Mouse (Mus musculus) left cerebral cortex, adult 18-20 months (tissue): Measurements from ENCODE around the gene Tmx4. TPM values are rescaled to one million over a fixed set of nuclear protein-coding genes. Genes with fewer than 3 reads are reported as not detected.
"Not testable (repeated sequence)": the region's sequence is repeated elsewhere in the genome, so short reads cannot be mapped to it uniquely, and the experiment has no call there.

ENCODE experiments used
- DNase-seq, 2 experiments: peaks; one replicate each; pipeline ENCODE4 v3.0.0; 2021 to 2022; ENCODE audit warnings: low spot score in 2 of 2, mixed read lengths in 1 of 2
- long read RNA-seq, 2 experiments: library from polyadenylated mRNA; stranded (forward); transcript quantifications; one replicate each; pipeline ENCODE4 v2.0.0; 2021
- total RNA-seq, 2 experiments: library from RNA; stranded (reverse); gene quantifications; 2 replicates each; pipeline ENCODE4 v1.2.3; 2021

The Tmx4 gene
- total RNA-seq, result 100 to 1,000 TPM; 189 to 191 TPM
- long read RNA-seq, experiment 1, full-length matches to known transcripts, result 71 of 91 reads
- long read RNA-seq, experiment 1, partial matches to known transcripts, result 1 of 91 reads
- long read RNA-seq, experiment 1, other reads (novel, unspliced or antisense), result 19 of 91 reads
- long read RNA-seq, experiment 2, full-length matches to known transcripts, result 68 of 82 reads
- long read RNA-seq, experiment 2, partial matches to known transcripts, result 12 of 82 reads
- long read RNA-seq, experiment 2, other reads (novel, unspliced or antisense), result 2 of 82 reads

- DNase-seq, result peak; percentile 97 to 98
Measured at GRCm38 (mm10) chr2:134643514-134644300, at the start of gene Tmx4. Gene Tmx4 (minus strand): TSS chr2:134644145.

DNA sequence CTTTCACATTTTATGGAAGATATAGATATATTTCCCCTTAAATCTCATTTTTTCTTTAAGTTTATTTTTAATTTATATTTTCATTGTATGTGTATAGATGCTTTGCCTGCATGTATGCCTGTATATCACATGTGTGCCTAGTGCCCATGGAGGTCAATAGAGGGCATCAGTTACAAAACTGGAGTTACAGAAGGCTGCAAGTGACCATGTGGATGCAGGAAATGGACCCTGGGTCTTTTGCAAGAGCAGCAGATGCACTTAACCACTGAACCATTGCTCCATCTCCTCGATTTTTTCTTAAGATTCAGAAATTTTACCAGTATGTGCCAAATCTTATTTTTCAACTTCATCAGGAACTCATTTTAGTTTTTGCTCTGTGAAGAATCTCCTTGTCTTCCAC, 48.2 kb upstream of the Tmx4 start:
- no peak for DNase-seq

GRCm38 (mm10) chr2:134691055-134691454, 47.1 kb upstream of the Tmx4 start:
- DNase-seq, result no peak

DNA sequence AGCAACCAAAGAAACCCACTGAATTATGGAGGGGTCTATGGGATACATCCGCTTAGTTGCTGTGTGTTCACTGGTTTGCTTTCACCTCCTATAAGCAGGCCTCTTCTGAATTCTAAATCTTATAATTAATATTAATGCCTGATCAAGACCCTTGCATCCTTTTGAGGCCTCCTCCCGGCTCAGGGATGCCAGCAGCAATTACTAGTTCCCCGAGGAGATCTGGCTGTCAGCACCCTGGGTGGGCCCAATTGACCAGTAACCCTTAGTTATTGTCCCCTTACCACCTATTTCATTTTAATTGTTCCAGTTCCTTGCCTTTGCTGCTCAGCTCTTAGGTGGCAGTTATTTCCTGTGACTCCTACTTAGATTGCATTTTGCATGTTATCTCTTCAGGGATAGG, 38.4 kb upstream of the Tmx4 start:
- no peak for DNase-seq

GRCm38 (mm10) chr2:134681271-134681961, 37.5 kb upstream of the Tmx4 start:
- peak; percentile 48 to 49 for DNase-seq

- no peak for DNase-seq
Measured at GRCm38 (mm10) chr2:134679567-134679966, 35.6 kb upstream of the Tmx4 start.

DNA sequence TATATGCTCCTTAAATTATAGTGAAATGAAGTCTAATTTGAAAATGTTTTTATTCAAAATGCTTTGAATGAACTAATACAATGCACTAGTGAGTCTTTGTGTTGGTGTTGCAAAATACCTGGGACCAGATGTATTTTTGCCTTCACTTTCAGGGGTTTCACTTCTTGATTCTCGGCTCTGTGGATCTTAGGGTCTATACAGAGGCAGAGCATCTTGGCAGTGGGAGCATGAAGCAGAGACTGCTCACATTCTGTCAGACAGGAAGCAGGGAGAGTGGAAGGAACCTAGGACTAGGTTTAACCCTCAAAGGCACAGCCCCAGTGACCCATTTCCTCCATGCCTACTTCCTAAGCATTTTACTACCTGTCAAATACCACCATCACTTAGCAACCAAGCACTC, 31.5 kb upstream of the Tmx4 start:
- no peak for DNase-seq

GRCm38 (mm10) chr2:134673604-134674003, 29.7 kb upstream of the Tmx4 start:
- DNase-seq, result peak in 1 of 2 experiments; percentile 30

GRCm38 (mm10) chr2:134656477-134656876, 12.5 kb upstream of the Tmx4 start:
- DNase-seq, result no peak

GRCm38 (mm10) chr2:134654668-134655067, 10.7 kb upstream of the Tmx4 start:
- no peak for DNase-seq

GRCm38 (mm10) chr2:134652759-134653158, 8.8 kb upstream of the Tmx4 start:
- no peak for DNase-seq

- DNase-seq, result peak; percentile 30 to 52
Measured at GRCm38 (mm10) chr2:134648999-134649398, 5.1 kb upstream of the Tmx4 start.

GRCm38 (mm10) chr2:134645752-134646151, 1.8 kb upstream of the Tmx4 start:
- DNase-seq, result no peak

DNA sequence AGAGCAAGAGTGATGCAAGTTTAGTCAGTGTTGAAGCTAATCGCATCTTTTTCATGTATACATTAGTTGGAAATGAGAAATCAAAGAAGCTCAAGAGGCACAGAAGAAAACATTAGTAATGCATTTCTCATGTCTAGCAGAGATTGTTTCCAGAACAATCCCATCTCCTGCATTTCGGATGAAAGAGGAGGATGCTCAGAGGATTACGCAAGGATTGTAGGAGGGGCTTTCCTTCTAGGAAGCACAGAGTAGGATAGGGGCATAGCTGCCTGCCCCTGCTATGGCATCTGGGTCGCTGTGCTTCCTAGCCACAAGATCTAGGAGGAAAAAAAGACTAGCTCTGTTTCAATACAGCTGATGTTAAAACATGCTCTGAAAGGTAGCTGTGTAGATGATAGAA, 1.2 kb upstream of the Tmx4 start:
- no peak for DNase-seq

DNA sequence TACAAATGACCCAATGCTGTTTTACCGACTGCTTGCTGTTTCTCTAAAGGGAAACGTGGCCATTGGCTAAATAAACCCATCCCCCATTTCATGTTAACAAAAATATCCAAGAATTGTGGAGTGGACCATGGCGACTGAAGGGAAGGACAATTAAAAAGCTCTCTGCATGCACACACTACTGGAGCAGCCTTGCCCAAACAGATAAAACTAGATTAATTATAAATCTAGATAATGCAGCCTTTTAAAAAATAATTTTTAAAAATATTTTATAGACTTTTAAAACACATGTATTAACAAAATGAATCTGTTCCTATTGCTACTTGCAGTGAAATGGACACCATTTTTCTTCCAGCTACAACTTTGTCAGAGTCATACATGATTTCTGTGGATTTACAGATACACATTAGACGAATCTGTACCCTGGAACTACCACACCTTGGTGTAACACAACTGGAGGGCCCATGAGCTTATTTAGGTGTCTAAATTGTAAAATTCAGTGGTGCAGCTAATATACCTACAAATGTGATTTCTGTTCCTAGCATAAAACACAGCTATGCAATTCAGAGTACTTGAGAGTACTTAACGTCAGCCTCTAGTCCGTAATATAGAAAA, 462 bp upstream of the Tmx4 start:
- no peak for DNase-seq

- no peak for DNase-seq
Measured at GRCm38 (mm10) chr2:134642377-134642776, 1.6 kb downstream of the Tmx4 start.

GRCm38 (mm10) chr2:134641372-134641771, 2.6 kb downstream of the Tmx4 start:
- no peak for DNase-seq

GRCm38 (mm10) chr2:134640398-134640797, 3.5 kb downstream of the Tmx4 start:
- no peak for DNase-seq

DNA sequence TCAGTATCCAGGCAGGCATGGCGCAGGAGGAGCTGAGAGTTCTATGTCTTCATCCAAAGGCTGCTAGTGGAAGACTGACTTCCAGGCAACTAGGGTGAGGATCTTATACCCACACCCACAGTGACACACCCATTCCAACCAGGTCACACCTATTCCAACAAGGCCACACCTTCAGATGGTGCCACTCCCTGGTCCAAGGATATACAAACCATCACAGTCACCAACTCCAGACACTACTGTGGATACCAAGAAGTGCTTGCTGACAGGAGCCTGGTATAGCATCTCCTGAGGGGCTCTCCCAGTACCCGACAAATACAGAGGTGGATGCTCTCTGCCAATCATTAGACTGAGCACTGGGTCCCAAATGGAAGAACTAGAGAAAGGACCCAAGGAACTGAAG, 15.4 kb downstream of the Tmx4 start:
- not testable (repeated sequence) for DNase-seq

- DNase-seq, result no peak
Measured at GRCm38 (mm10) chr2:134604935-134605334, 39.0 kb downstream of the Tmx4 start.

DNA sequence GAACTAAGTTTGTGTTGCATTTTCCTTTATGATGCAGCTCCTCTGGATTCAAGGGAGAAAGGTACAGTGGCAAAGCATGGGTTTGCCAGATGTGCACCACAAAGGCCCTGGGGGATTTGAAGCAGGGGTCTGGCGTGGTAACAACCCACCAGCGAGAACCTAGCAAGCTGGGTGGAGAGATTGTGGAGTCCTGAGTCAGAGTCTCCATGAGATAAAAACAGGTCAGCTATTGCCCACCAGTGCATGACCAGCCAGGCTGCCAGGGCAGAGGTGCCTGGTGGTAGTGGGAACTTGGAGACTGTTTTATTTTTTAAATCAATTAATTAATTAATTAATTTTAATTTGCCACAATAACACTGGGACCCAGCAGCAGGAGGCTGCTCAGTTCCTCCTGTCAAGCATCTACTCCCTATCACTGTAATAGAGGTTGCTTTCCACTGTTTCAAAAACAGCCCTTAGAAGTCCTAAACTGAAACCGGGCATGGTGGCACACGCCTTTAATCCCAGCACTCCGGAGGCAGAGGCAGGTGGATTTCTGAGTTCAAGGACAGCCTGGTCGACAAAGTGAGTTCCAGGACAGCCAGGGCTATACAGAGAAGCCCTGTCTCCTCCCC, 52.8 kb downstream of the Tmx4 start:
- no peak for DNase-seq
